8 mouse cellular contexts compared by ENCODE assay signal in genomic region chr19:36815396-36816271, GRCm38 (mm10). TPM values are rescaled to one million over a fixed set of nuclear protein-coding genes. Genes with fewer than 3 reads are reported as not detected.
DNase-seq lines count a peak whose midpoint lies in the region; ATAC-seq lines count a peak whose summit lies in the region.

No protein-coding gene starts in this region.

- peak overlapping the region; percentile 48; the same call in 1 of the 2 replicates for H3K9ac ChIP-seq in embryonic facial prominence, embryonic 14.5 days (ENCODE audit: low read depth, low read length)
- peak overlapping the region; percentile 53 for H3K9ac ChIP-seq in lung, embryonic 16.5 days (ENCODE audit: low read length)

- no peaks in the 10 kb centered on the region for H3K36me3 ChIP-seq in embryonic facial prominence, embryonic 14.5 days (ENCODE audit: control insufficient read depth, insufficient read depth, low read length)
- no peaks in the 10 kb centered on the region for H3K36me3 ChIP-seq in lung, embryonic 16.5 days (ENCODE audit: control insufficient read depth, insufficient read depth, low read length)

- WGBS in embryonic facial prominence, embryonic 14.5 days, result 8% methylated on average over 26 of the region's 32 CpGs
- 13% methylated on average over 32 of the region's 32 CpGs for WGBS in lung, embryonic 16.5 days

- H3K9me3 ChIP-seq in embryonic facial prominence, embryonic 14.5 days (ENCODE audit: control insufficient read depth, low read length), result no peaks in the 10 kb centered on the region
- H3K9me3 ChIP-seq in lung, embryonic 16.5 days (ENCODE audit: control insufficient read depth, low read length), result no peaks in the 10 kb centered on the region

- ATAC-seq in activated CD4-positive, CD25-positive, alpha-beta regulatory T cell, adult 4 months, result peak; percentile 85
- ATAC-seq in embryonic facial prominence, embryonic 14.5 days (ENCODE audit: low read depth), result peak; percentile 85
- ATAC-seq in lung, embryonic 16.5 days (ENCODE audit: low read depth), result peak; percentile 75

- peak overlapping the region; percentile 23 for H3K4me3 ChIP-seq in embryonic facial prominence, embryonic 14.5 days (ENCODE audit: low read depth, low read length)
- peak overlapping the region; percentile 29 for H3K4me3 ChIP-seq in lung, embryonic 16.5 days (ENCODE audit: low read length)

- H3K4me2 ChIP-seq in embryonic facial prominence, embryonic 14.5 days (ENCODE audit: low read depth, low read length), result peak overlapping the region; percentile 55
- peak overlapping the region; percentile 50 for H3K4me2 ChIP-seq in lung, embryonic 16.5 days (ENCODE audit: low read depth, low read length)

- no peak overlapping the region for H3K27ac ChIP-seq in embryonic facial prominence, embryonic 14.5 days (replicated peaks; ENCODE audit: low read depth, low read length)
- H3K27ac ChIP-seq in lung, embryonic 16.5 days (ENCODE audit: low read length), result 0 out of 2 replicates have a peak overlapping the region, but pooled peaks have one; percentile 24

- H3K4me1 ChIP-seq in embryonic facial prominence, embryonic 14.5 days (ENCODE audit: control insufficient read depth, insufficient read depth, low read length), result no peaks in the 10 kb centered on the region
- peaks cover 12% of the 10 kb centered on the region; the same call in 1 of the 2 replicates for H3K4me1 ChIP-seq in lung, embryonic 16.5 days (replicated peaks; ENCODE audit: control insufficient read depth, insufficient read depth, low read length)

- peak; percentile 39 to 81 for DNase-seq in adrenal gland, adult (ENCODE audit: inconsistent age in 2 of 2, low spot score in 1 of 2)
- DNase-seq in adrenal gland, adult 18-20 months (ENCODE audit: low spot score in 2 of 2), result no peak
- peak; percentile 95 for DNase-seq in embryonic facial prominence, embryonic 14.5 days (ENCODE audit: low spot score)
- DNase-seq in heart, postnatal 36 days, result peak; percentile 31 to 42
- DNase-seq in layer of hippocampus, adult 18-20 months (ENCODE audit: low spot score in 2 of 2), result peak; percentile 23 to 73
- peak; percentile 77 for DNase-seq in retina, postnatal 1 day

- H3K27me3 ChIP-seq in embryonic facial prominence, embryonic 14.5 days (replicated peaks; ENCODE audit: control insufficient read depth, insufficient read depth, low read length), result no peaks in the 10 kb centered on the region
- H3K27me3 ChIP-seq in lung, embryonic 16.5 days (ENCODE audit: control insufficient read depth, insufficient read depth, low read depth, low read length), result no peaks in the 10 kb centered on the region

- intact Hi-C loops in heart, postnatal 36 days (cut with DNase I), result loop anchor here (1.0 to 5.0 kb wide), 3 partner anchors 53 to 208 kb away; no protein-coding TSS in a partner anchor

RNA-seq across cellular contexts. Expression of gene Tnks2, which starts 18.4 kb away (rescaled TPM):
- total RNA-seq in adrenal gland, adult 18-20 months (2021), result 10 to 100 TPM; 97.4 TPM
- 10 to 100 TPM; 31.1 to 32.4 TPM for polyA plus RNA-seq in activated CD4-positive, CD25-positive, alpha-beta regulatory T cell, adult 4 months (2017; shearing (Covaris generic))
- polyA plus RNA-seq in embryonic facial prominence, embryonic 14.5 days (2014; fragmentation: Nextera tagmentation; extraction: Ambion mirVana), result 76.7 and 79.5 TPM in 2 replicates
- total RNA-seq in heart, postnatal 36 days (2021), result 10 to 100 TPM; 79.1 to 83.4 TPM
- total RNA-seq in layer of hippocampus, adult 18-20 months (2021), result 100 to 1,000 TPM; 116 TPM
- polyA plus RNA-seq in lung, embryonic 16.5 days (2015; fragmentation: Nextera tagmentation; extraction: Ambion mirVana), result 24.3 and 31.5 TPM in 2 replicates

Comparison
In these comparisons a context has a peak if more than half of its experiments do, and no peak if none do; other contexts are left out.
1. DNase-seq: peak in adrenal gland, adult (2 of 2), embryonic facial prominence, embryonic 14.5 days (single experiment), heart, postnatal 36 days (2 of 2), layer of hippocampus, adult 18-20 months (2 of 2) and retina, postnatal 1 day (single experiment); none in adrenal gland, adult 18-20 months (0 of 2).
2. Peak in every context shown above with its lines, with median percentiles within 50 percentile points of each other: ATAC-seq.